Mouse (Mus musculus): ENCODE results near the gene Sbf1. TPM values are rescaled to one million over a fixed set of nuclear protein-coding genes. Genes with fewer than 3 reads are reported as not detected.

Sbf1 gene
- polyA plus RNA-seq, 1 experiment from 2014 or later: 78.3 TPM

- H3K4me3 ChIP-seq: no peak overlapping the region
- peaks cover 40% of the 10 kb centered on the region for H3K36me3 ChIP-seq
- no peak overlapping the region for H3K27ac ChIP-seq (replicated peaks)
- DNase-seq (ENCODE audit: low spot score): no peak
- H3K9me3 ChIP-seq (replicated peaks): no peaks in the 10 kb centered on the region
- no peaks in the 10 kb centered on the region for H3K27me3 ChIP-seq (ENCODE audit: low read depth, poor library complexity, severe bottlenecking)
- WGBS: 86% methylated on average over 6 of the region's 6 CpGs
- H3K4me1 ChIP-seq: peaks cover 9% of the 10 kb centered on the region
These were observed 66.0 kb downstream of the Sbf1 start for GRCm38 (mm10) chr15:89249063-89249462.

- no peaks in the 10 kb centered on the region for H3K9me3 ChIP-seq (replicated peaks)
- 81% methylated on average over 2 of the region's 2 CpGs for WGBS
- no peak for DNase-seq (ENCODE audit: low spot score)
- no peaks in the 10 kb centered on the region for H3K4me1 ChIP-seq
- H3K4me3 ChIP-seq: no peak overlapping the region
- peaks cover 55% of the 10 kb centered on the region for H3K36me3 ChIP-seq
- no peak overlapping the region for H3K27ac ChIP-seq (replicated peaks)
- no peaks in the 10 kb centered on the region for H3K27me3 ChIP-seq (ENCODE audit: low read depth, poor library complexity, severe bottlenecking)
These were observed 74.1 kb downstream of the Sbf1 start for GRCm38 (mm10) chr15:89241025-89241424.

- DNase-seq (ENCODE audit: low spot score): no peak
- H3K9me3 ChIP-seq (replicated peaks): no peaks in the 10 kb centered on the region
- no peaks in the 10 kb centered on the region for H3K27me3 ChIP-seq (ENCODE audit: low read depth, poor library complexity, severe bottlenecking)
- WGBS: 63% methylated on average over 3 of the region's 3 CpGs
- H3K27ac ChIP-seq (replicated peaks): no peak overlapping the region
- H3K36me3 ChIP-seq: peaks cover 54% of the 10 kb centered on the region
- no peak overlapping the region for H3K4me3 ChIP-seq
- H3K4me1 ChIP-seq: no peaks in the 10 kb centered on the region
These were observed 75.2 kb downstream of the Sbf1 start for GRCm38 (mm10) chr15:89239751-89240392.

Small RNA genes lying within 50 kb of the gene (microRNA-seq; reads per million reads assigned to microRNA genes)
- gene Mir6959: not detected

Other genes starting within 250 kb of the Sbf1 start
- 53.6 and 53.7 TPM in 2 replicates for gene Trabd, start 240.2 kb downstream of the Sbf1 start, polyA plus RNA-seq (2016; fragmentation: Nextera tagmentation; extraction: Ambion mirVana)
- 16.2 and 19.3 TPM in 2 replicates for gene Selenoo, start 226.2 kb downstream of the Sbf1 start, polyA plus RNA-seq (2016; fragmentation: Nextera tagmentation; extraction: Ambion mirVana)
- gene Tubgcp6, start 192.2 kb downstream of the Sbf1 start, polyA plus RNA-seq (2016; fragmentation: Nextera tagmentation; extraction: Ambion mirVana): 24.7 and 25.6 TPM in 2 replicates
- gene Hdac10, start 186.6 kb downstream of the Sbf1 start, polyA plus RNA-seq (2016; fragmentation: Nextera tagmentation; extraction: Ambion mirVana): 18.7 and 20.3 TPM in 2 replicates
- gene Mapk12, start 174.6 kb downstream of the Sbf1 start, polyA plus RNA-seq (2016; fragmentation: Nextera tagmentation; extraction: Ambion mirVana): 31.8 and 36.7 TPM in 2 replicates
- 38.8 and 47.4 TPM in 2 replicates for gene Mapk11, start 165.7 kb downstream of the Sbf1 start, polyA plus RNA-seq (2016; fragmentation: Nextera tagmentation; extraction: Ambion mirVana)
- gene Plxnb2, start 134.5 kb downstream of the Sbf1 start, polyA plus RNA-seq (2016; fragmentation: Nextera tagmentation; extraction: Ambion mirVana): 130 and 144 TPM in 2 replicates
- 27.7 and 37.3 TPM in 2 replicates for gene Dennd6b, start 118.8 kb downstream of the Sbf1 start, polyA plus RNA-seq (2016; fragmentation: Nextera tagmentation; extraction: Ambion mirVana)
- 25.4 and 41.8 TPM in 2 replicates for gene Ppp6r2, start 103.8 kb downstream of the Sbf1 start, polyA plus RNA-seq (2016; fragmentation: Nextera tagmentation; extraction: Ambion mirVana)
- gene Adm2, start 7.4 kb upstream of the Sbf1 start, polyA plus RNA-seq (2016; fragmentation: Nextera tagmentation; extraction: Ambion mirVana): 0.20 and 0.21 TPM in 2 replicates
- gene Miox, start 19.1 kb upstream of the Sbf1 start, polyA plus RNA-seq (2016; fragmentation: Nextera tagmentation; extraction: Ambion mirVana): not detected in 2 replicates
- gene Lmf2, start 40.3 kb upstream of the Sbf1 start, polyA plus RNA-seq (2016; fragmentation: Nextera tagmentation; extraction: Ambion mirVana): 53.7 and 56.2 TPM in 2 replicates
- 191 and 197 TPM in 2 replicates for gene Ncaph2, start 40.4 kb upstream of the Sbf1 start, polyA plus RNA-seq (2016; fragmentation: Nextera tagmentation; extraction: Ambion mirVana)
- 6.4 and 7.1 TPM in 2 replicates for gene Sco2, start 58.5 kb upstream of the Sbf1 start, polyA plus RNA-seq (2016; fragmentation: Nextera tagmentation; extraction: Ambion mirVana)
- 1.5 and 1.6 TPM in 2 replicates for gene Tymp, start 61.7 kb upstream of the Sbf1 start, polyA plus RNA-seq (2016; fragmentation: Nextera tagmentation; extraction: Ambion mirVana)
- gene Odf3b, start 64.0 kb upstream of the Sbf1 start, polyA plus RNA-seq (2016; fragmentation: Nextera tagmentation; extraction: Ambion mirVana): 0.11 and 0.99 TPM in 2 replicates
- gene Klhdc7b, start 69.6 kb upstream of the Sbf1 start, polyA plus RNA-seq (2016; fragmentation: Nextera tagmentation; extraction: Ambion mirVana): not detected in 2 replicates
- gene Syce3, start 95.2 kb upstream of the Sbf1 start, polyA plus RNA-seq (2016; fragmentation: Nextera tagmentation; extraction: Ambion mirVana): not detected in 2 replicates
- 0.83 and 0.97 TPM in 2 replicates for gene Cpt1b, start 110.6 kb upstream of the Sbf1 start, polyA plus RNA-seq (2016; fragmentation: Nextera tagmentation; extraction: Ambion mirVana)
- gene C730034F03Rik, start 114.3 kb upstream of the Sbf1 start, polyA plus RNA-seq (2016; fragmentation: Nextera tagmentation; extraction: Ambion mirVana): 4.7 and 5.4 TPM in 2 replicates
- 0.20 TPM in 1 of 2 replicates, not detected in the other for gene Gm44502, start 114.4 kb upstream of the Sbf1 start, polyA plus RNA-seq (2016; fragmentation: Nextera tagmentation; extraction: Ambion mirVana)
- gene Chkb, start 114.6 kb upstream of the Sbf1 start, polyA plus RNA-seq (2016; fragmentation: Nextera tagmentation; extraction: Ambion mirVana): 44.1 and 53.4 TPM in 2 replicates
- gene Mapk8ip2, start 138.6 kb upstream of the Sbf1 start, polyA plus RNA-seq (2016; fragmentation: Nextera tagmentation; extraction: Ambion mirVana): 26.4 and 38.3 TPM in 2 replicates
- gene Arsa, start 162.1 kb upstream of the Sbf1 start, polyA plus RNA-seq (2016; fragmentation: Nextera tagmentation; extraction: Ambion mirVana): 13.5 and 14.0 TPM in 2 replicates
- gene Shank3, start 184.3 kb upstream of the Sbf1 start, polyA plus RNA-seq (2016; fragmentation: Nextera tagmentation; extraction: Ambion mirVana): 2.1 and 2.6 TPM in 2 replicates

Data from midbrain, embryonic 10.5 days (tissue).